Mouse (Mus musculus) cerebellum, postnatal 4 days (tissue): ENCODE data around the gene Rnf152.
A peak's percentile ranks its signal among the peaks of the same experiment; 100 is the strongest.

Experiments
- DNase-seq, 2 experiments: peaks; one replicate each; pipeline ENCODE4 v3.0.0; 2022; ENCODE audit warnings: low spot score in 2 of 2, mixed read lengths in 1 of 2

Rnf152 gene

GRCm38 (mm10) chr1:105356291-105357011 is at the start of gene Rnf152:
Rnf152 (minus strand) TSS chr1:105356710.
- DNase-seq, result peak; percentile 30 to 53

DNA sequence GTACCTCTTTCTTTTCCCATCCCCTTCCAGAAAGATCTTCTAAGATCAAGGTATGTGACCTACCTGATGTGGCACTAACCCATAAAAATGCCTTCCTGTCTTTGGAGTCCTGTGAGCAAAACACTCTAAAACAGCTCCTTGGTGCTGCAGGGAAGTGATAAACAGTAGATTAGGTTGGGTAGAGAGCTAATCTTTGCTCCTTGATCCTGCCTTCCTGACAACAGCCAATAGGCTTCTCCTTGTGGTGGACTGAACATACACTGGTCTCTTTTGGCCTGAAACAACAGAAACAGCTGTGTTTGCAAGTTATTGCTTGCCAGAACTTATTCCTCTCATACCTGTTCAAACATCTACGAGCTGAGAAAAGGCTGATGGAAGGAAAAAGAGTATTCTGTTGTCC is 46.3 kb upstream of the Rnf152 start:
- DNase-seq, result no peak

DNA sequence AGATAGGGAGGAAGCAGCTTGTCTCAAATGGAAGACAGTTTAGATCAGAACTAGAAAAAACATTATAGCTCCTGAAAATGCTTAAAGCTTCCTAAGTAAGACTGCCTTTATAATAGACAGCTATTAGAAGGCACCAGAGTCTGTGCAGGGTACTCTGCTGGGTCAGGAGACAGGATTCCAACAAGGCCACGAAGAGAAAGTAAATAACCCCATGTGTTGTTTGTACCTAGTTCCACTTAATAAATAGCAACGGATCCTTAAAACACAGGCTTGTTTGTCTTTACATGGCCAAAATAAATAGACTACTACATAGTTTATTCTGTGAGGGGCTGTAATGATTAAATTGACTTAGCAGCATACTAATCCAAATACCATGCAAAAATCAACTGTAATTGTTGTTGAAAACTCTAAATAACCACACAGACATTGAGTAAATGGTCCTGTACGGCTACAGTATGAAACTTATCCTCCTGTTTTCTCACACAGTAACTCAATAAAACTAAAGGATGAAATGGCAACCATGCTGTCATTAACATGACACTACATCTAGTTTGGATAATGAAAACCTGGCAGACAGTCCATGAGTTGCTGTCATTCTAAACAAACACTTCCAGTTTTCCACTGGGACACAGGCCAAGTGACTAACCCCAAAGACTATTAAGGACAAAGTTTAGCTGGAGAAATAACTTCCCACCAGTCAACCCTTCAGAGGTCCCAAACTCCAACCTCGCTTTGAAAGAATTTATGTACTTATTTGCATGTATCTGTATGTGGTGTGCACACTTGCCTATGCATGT is 27.8 kb upstream of the Rnf152 start:
- DNase-seq, result no peak

DNA sequence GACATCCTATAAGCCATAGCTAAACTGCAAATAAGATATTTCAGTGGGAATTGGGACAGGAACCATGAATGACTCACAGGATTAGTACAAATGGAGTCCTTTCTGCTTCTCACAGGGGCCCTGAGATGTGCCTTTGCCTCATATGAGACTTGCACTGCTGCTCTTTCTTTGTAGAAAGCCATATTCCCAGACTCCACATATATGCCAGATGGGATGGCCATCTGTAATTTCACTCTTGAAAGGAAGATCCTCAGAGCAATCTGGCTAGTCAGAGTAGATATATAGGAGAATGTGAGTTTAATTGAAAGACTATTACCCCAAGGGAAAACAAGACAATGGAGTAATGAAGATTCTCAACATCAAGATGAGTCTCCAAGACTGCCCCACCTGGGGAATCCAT is 21.0 kb upstream of the Rnf152 start:
- DNase-seq, result no peak

DNA sequence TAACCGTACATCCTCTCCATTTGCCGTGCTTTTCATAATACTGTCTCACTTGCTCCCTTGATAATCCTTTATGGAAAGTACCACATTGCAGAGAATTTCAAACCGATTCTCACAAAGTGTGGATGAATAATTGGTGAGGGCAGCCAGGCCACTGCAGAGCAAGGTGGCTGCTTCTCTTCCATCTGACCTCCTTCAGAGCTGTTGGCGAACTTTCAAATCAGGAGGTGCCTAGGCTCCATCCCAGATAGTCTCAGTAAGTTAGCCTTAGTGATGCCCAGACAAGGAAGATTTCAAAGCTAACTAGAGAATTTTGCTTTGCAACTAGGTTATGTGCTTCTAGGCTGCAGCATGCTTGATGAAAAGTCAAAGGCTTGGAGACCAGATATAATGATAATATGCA is 18.1 kb upstream of the Rnf152 start:
- no peak for DNase-seq

DNA sequence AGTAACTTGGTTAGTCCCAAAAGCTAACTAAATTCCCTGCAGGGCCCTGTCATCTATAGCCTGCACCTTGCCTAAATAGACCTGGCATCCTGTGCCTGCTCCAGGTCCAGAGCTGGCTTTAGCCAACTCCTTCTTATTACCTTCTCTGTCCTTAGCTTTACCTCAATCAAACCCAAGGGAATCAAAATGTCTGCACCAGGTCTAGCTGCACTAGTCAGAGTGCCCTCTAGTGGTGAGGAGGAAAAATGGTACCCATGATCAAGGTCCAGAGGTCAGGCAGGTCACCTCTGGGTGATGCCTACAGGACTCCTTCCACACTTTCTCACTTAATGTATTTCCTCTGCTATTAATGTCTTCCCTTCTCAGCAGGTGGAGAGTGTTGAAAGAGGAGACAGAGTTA is 6.2 kb upstream of the Rnf152 start:
- no peak for DNase-seq

- DNase-seq, result no peak
These were observed 2.4 kb upstream of the Rnf152 start for GRCm38 (mm10) chr1:105358896-105359295.

GRCm38 (mm10) chr1:105355910-105356290 is 610 bp downstream of the Rnf152 start:
- peak in 1 of 2 experiments; percentile 40 for DNase-seq

DNA sequence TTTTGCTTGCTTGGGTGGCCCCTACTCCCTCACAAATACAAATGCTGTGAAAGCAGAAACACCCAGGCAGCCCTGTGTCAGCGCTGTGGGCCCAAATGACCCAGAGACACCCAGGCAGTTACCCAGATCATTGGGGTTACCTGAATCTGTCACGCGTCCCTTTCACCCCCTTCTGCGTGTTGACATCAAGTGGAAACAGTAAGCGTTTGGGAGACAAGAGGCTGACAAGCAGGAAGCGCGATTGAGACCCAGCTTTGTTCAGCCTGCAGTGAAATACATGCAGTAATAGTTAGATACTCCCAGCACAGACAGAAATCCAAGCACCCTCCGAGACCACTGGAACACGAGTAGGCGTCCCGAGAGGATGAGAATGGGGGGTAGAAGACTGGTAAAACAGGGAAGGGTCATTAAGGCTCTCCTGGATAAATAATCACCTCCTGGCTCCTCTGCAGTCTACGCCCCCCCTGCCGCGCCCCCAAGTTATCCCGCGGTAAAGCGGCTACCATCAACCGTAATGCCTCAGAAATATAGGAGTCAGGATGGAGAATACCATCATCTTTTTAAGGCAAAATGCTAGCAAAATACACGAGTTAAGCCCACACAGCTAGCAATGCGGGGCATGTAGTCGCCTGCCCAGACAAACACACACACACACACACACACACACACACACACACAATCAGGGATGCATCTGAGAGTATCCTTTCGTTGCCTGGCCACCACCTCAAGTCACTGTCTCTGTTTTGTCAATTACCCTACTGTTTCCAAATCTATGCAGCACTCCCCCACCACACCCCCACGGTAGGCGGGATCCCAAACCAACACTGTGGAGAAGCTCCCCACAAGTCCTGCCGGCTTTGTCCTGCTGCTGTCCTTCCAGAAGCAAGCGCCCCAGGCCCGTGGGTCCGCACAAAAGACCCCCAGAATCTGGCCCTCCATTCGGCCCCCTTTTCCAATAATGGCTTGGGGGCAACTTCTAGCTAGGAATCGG is 1.3 kb downstream of the Rnf152 start:
- peak; percentile 28 to 49 for DNase-seq

DNA sequence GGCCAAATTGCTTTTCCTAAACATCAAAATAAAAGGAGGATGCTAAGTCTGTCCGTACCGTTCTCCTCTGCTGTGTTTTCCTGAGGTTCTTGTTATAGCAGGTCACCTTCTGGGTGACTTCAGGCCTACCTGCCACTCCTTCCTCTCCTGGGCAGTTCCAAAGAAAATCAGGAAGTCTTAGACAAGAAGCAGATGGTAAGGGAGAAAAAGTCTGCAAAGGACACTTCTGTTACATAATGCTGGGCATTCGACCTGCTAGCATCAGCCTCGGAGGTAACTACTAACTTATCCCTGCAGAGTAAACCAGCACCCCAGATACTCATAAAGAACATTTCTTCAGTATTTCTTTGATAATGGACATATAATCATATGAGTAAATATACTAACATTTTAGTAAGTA is 4.7 kb downstream of the Rnf152 start:
- no peak for DNase-seq

DNA sequence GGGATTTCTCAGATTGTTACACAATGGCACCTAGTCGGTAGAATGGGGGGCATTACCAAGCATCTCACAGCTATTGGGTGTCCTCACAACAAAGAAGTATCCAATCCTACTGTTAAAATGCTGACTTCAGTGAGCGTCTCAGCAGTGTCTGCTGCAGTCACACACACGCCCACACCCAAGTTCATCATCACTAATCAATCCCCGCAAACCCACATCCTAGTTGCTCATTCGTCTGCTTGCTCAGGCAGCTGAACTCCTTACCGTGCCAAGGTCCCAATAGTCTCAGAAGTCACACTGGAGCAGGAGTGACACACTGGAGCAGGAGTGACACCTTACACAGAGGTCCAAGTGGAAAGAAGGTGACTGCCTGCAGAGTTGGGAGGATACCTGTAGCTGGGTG is 14.2 kb downstream of the Rnf152 start:
- DNase-seq, result no peak

- DNase-seq, result no peak
These were observed 15.6 kb downstream of the Rnf152 start for GRCm38 (mm10) chr1:105340943-105341342.

DNA sequence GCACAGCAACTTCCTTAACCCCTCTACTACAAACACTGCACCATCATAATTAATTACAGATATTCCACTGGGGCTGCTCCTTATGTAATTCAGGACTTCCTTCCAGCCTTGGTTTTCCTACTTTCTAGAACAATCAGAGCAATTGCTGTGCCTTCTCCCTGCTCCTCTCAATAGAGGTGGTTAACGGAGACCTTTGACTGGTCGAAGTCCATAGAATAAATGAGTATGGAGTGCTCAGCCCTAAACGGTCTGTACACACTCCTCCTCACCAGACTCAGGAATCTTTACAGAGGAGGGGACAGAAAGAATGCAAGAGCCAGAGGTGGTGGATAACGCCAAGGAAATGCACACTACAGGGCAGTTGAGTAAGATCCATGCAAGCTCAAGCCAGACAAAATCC is 19.1 kb downstream of the Rnf152 start:
- no peak for DNase-seq

GRCm38 (mm10) chr1:105336096-105336495 is 20.4 kb downstream of the Rnf152 start:
- DNase-seq, result no peak

- no peak for DNase-seq
These were observed 24.3 kb downstream of the Rnf152 start for GRCm38 (mm10) chr1:105332087-105332731.

DNA sequence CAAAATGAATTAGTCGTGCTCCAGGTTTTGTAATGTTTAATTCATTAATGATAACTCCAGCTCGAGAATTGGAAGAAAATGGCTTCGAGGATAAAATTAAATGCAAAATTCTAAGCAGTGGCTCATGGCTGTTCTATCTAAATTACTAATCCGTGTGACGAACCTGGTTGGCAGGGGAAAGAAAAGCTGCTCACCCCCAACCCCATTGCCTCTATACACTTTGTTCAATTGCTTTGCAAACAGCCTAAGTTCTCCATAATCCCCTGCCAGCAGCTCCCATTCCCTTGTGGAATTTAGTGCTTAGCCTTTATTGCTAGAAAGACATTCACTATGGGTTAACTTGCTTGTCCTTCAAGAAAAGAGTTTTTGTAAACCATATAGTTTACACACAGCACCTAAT is 24.9 kb downstream of the Rnf152 start:
- DNase-seq, result no peak

DNA sequence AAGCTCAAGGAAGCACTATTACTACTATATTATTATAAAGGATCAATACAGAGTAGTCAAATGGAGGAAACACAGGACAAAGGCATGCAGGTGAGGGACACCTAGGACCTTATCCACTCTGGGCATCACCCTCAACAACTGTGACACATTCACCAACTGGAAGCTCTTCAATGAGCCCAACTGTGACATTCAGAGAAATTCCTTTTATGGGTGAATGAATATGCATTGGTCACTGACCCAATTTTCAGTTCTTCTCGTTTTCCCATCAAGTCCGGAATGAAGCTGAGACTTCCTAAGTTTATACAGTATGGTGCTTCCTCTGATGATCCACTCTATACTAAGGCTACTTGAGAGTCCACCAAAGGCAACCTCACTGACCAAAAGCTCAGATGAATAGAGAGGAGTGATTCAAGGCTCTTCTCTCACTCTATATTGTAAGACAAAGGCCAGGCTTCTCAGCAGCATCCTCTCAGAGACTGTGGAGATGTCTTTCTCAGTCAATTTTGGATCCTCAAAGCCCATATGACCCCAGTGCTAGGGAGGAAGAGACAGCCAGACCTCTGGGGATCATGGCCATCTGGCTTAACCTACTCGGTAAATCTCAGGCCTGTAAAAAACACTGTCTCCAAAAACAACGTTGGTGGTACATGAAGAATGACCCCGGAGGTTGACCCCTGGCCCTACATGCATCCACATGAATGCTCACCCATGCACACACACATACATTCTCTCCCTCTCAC is 25.8 kb downstream of the Rnf152 start:
- no peak for DNase-seq

- DNase-seq, result no peak
These were observed 28.7 kb downstream of the Rnf152 start for GRCm38 (mm10) chr1:105327789-105328188.

- DNase-seq, result no peak
These were observed 31.9 kb downstream of the Rnf152 start for GRCm38 (mm10) chr1:105324636-105325035.

GRCm38 (mm10) chr1:105314010-105314800 is 42.3 kb downstream of the Rnf152 start:
- no peak for DNase-seq
